Mouse (Mus musculus) left cerebral cortex, adult 2 months (tissue): ENCODE data around the gene Pmm2. TPM values are rescaled to one million over a fixed set of nuclear protein-coding genes. Genes with fewer than 3 reads are reported as not detected.

Experiments used
- DNase-seq, 2 experiments: peaks; one replicate each; pipeline ENCODE4 v3.0.0; 2021 to 2022; ENCODE audit warnings: low spot score in 2 of 2, mixed read lengths in 1 of 2; ENCODE audit errors: extremely low spot score in 1 of 2
- H3K27ac ChIP-seq: fragments of 200-600 bp; 2 replicates; pipeline ENCODE4 v1.8.1; 2022
- H3K4me3 ChIP-seq: fragments of 200-600 bp; 2 replicates; pipeline ENCODE4 v1.8.1; 2022
- CTCF ChIP-seq: fragments of 200-600 bp; IDR thresholded peaks from 2 replicates; pipeline ENCODE4 v1.8.1; 2022; ENCODE audit warnings: antibody characterized with exemption, mild to moderate bottlenecking, moderate library complexity
- intact Hi-C: fragments of 180-260 bp; cut with DNase I; formaldehyde crosslinking; loops from one replicate; pipeline ENCODE4 v1.15.1; 2025
- microRNA-seq, 2 experiments: library from miRNA; unstranded; fragments of <30 nt; microRNA quantifications; one replicate each; pipeline ENCODE4 v1.2.0; 2021
- total RNA-seq, 2 experiments: library from RNA; stranded (reverse); gene quantifications; 2 replicates each; pipeline ENCODE4 v1.2.3; 2021

Gene Pmm2
- total RNA-seq, 2 experiments from 2014 or later = 36.2 to 36.9 TPM

DNA sequence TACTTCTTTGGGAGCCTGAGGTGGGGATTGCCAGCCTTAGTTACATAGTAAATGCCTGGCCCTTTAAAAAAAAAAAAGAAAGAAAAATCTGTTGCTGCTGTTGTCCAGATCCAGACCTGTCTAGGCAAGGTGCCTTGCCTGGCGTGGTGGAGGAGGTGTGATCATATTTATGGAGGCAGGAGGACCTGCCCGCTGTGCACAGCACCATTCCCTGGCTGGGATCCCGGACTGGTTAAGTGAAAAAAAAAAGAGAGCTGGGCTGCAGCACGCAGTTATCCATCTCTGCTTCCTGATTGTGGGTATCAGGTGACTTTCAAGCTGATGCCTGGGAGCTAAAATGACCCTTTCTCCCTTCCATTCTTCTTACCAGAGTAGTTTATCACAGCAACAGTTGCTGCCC, 47.6 kb downstream of the Pmm2 start:
- no peak for TF ChIP-seq CTCF
- Histone ChIP-seq H3K27ac (no peak overlapping the region), H3K4me3 (no peak overlapping the region)
- intact Hi-C loops = loop anchor here (10.0 kb wide), 1 partner anchor 150 kb away; the partner anchor contains the start of gene 1810013L24Rik
- no peak for DNase-seq

DNA sequence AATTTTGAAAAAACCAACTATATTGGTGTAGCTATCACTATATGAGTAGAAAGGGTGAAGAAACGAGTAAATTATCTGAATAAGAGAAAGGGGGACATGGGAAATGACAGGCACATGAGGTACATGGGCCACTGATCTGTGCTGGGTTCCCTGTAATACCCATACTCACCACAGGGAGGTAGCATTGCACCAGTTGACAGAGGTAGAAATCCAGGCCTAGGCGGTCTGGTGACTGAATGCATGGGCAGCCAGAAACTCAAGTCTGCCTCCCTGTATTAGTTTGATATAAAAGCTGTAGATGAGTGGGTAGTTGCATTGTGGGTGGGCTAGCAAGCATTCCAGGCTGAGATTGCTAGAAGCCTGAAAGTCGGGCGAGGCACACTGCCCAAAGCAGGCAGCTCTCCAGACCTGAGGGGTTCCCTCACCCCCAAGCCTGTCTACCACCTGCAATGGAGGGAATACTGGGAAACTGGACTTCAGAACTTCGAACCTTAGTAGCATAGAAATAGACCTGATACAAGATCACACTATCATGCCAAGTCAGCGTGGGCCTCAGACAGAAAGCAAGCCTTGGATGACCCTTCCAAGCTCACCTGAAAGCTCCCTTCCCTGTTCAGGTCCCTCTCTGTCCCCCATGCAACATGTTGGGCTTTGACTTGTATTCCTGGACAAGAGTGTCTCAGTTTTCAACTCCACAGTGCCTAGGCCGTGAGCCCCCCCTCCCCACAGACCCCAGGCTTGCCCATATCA, 48.8 kb downstream of the Pmm2 start:
- H3K27ac ChIP-seq = no peak overlapping the region; the same call in 1 of the 2 replicates
- intact Hi-C loops = loop anchor here (1.0 to 10.0 kb wide), 3 partner anchors 83 to 183 kb away; partner anchors contain the start of gene 1810013L24Rik
- peak; percentile 98 for TF ChIP-seq CTCF
- peak; percentile 69 to 79 for DNase-seq
- H3K4me3 ChIP-seq = no peak overlapping the region

DNA sequence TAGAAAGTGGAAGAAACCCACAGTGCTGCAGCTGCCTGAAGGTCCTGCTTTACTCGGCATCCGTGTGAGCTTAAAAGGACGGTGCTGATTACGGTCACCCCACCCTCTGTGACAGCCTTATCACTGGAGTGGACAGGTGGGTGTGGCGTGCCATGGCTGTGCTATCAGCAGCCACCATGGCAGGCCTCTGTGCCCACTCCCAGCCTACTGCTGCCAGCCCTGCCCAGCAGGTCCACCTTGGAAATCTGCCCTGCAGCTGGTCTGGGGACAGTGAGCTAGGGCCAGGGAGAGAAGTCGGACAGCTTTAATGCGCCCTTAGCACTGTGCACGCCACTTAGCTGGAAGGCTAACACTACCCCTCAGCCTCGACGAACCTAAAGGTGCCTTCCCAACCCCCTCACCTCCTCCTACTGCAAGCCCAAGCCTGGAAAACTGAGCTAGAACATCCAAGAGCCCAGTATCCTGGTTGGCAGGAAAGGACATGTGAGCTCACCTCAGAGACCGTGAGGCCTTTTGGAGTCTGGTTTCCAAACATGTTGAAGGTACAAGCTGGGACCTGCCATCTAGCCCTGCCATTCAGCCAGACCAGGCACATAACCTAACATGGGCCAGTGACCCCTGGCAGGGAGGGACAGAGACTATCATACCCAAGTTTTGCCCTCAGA, 49.5 kb downstream of the Pmm2 start:
- no peak overlapping the region for H3K27ac ChIP-seq
- intact Hi-C loops = loop anchor here (1.0 to 10.0 kb wide), 3 partner anchors 82 to 182 kb away; partner anchors contain the start of gene 1810013L24Rik

DNA sequence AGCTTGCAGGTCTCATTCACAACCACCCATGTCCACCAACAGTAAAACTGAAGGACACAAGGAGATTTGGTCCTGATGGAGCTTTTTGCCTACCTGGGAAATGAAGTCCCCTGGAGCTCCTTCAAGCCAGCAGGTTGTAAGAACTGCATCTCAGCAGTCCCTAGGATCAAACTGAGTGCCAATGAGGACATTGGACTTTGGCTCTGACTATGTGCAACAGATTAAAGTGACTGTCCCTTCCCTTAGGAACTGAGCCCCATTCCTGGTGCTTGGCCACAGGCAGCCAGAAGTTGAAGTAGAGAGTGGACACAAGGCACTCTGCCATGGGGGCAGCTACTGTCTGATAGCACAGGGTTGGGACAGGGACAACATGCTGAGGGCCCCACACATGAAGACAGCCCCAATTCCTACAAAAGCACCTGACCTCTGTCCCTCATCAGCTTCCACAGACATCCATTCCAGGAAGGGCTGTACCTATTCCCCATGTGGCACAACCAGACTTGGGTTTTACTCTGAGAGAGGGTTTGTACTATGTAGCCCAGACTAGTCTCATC, 50.2 kb downstream of the Pmm2 start:
- TF ChIP-seq CTCF = no peak
- intact Hi-C loops = loop anchor here (2.0 to 10.0 kb wide), 2 partner anchors 147 to 181 kb away; partner anchors contain the start of gene 1810013L24Rik

More for the DNA sequence above, 49.5 kb downstream of the Pmm2 start:
- no peak overlapping the region for H3K4me3 ChIP-seq
- DNase-seq = no peak
- TF ChIP-seq CTCF = no peak

DNA sequence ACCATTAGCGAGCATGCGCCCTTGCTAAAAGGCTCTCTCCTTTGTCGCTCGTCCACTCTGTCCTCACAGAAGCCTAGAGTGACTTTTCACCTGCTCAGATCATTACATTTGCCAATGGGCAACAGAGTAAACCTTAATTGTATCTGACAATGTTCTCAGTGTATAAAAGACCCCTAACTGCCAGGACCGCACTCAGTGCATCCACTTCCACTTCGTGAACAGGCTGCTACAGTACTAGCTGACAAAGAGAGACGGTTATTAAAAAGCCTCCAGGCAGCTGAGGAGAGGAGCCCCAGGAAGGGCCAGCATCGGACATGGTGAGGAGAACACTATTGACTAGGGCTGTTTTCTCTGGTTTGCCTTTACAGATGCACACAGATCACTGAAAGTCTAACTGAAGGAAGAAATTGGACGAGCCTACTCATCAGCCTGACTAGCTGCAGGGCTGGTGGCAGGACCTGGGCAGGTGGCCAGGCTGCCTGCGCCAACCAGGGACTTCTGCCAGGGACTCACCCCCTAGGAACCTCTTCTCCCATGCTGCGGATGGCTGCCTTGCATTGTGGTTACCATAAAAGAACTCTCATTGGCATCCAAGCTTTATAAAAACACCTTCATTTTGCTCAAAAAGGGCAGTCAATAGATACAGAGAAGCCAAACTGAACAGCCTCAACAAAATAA, 52.6 kb downstream of the Pmm2 start:
- DNase-seq = peak in 1 of 2 experiments; percentile 49
- intact Hi-C loops = loop anchor here (10.0 kb wide), 1 partner anchor 145 kb away; the partner anchor contains the start of gene 1810013L24Rik
- Histone ChIP-seq H3K27ac (no peak overlapping the region), H3K4me3 (no peak overlapping the region)
- no peak for TF ChIP-seq CTCF

More for the DNA sequence above, 50.2 kb downstream of the Pmm2 start:
- DNase-seq = no peak
- Histone ChIP-seq H3K4me3 (no peak overlapping the region), H3K27ac (no peak overlapping the region)

DNA sequence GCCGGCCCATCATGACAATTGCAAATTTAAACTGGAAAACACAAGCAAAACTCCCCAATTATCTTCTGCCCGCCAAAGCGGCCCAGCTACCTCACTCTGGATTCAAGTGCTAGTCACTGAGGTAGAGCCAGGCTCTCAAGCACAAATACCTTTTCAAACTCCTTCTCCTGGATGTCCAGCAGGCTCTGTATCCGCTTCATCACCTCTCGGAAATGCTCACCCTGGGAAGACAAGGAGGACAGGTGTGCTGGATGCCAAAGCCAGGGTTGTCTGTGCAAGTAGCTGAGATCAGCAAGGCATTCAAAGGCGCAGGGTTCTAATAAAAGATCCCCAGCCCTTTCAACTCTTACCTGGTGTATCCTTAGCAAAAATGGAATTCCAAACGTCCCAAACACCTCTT, 53.7 kb downstream of the Pmm2 start:
- H3K27ac ChIP-seq = no peak overlapping the region
- no peak overlapping the region for H3K4me3 ChIP-seq
- intact Hi-C loops = no loop called here
- no peak for TF ChIP-seq CTCF
- no peak for DNase-seq

DNA sequence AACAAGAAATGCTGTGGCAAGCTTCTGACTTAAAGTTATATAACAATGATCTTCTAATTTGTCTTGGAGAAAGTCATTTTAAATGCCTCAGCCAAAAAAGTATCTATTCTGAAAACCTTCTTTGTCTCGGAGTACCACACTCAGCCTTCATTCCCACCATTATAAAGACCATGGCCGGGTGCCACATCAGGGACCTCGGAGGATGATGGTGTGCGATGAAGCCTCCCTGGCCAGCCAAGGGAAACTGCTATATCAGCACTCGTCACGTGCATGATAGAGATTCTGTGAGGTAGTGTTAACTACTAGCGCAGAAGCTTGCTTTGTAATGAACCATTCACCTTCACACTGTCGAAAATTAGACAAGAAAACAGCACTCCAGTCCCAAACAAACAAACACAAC, 62.1 kb downstream of the Pmm2 start:
- Histone ChIP-seq H3K4me3 (no peak overlapping the region), H3K27ac (no peak overlapping the region)
- TF ChIP-seq CTCF = no peak
- DNase-seq = no peak
- intact Hi-C loops = no loop called here

DNA sequence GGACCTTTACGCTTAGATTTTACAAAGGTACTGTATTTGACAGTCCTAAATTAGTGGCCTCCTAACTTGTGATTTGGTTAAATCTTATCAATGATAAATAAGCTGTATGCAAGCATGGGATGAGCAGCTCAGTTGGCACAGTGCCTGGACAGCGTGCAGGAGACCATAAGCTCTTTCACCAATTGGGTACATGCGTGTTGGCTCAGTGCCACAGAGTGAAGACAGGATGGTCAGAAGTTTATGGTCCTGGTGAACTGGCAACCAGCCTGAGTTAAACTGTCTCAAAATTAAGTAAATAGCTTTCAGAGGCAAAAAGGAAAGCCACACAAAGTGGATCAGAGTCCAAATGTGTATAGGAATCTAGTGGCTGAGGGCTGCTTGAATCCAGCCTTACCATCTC, 63.1 kb downstream of the Pmm2 start:
- intact Hi-C loops = no loop called here
- Histone ChIP-seq H3K4me3 (no peak overlapping the region), H3K27ac (no peak overlapping the region)
- DNase-seq = no peak
- TF ChIP-seq CTCF = no peak

DNA sequence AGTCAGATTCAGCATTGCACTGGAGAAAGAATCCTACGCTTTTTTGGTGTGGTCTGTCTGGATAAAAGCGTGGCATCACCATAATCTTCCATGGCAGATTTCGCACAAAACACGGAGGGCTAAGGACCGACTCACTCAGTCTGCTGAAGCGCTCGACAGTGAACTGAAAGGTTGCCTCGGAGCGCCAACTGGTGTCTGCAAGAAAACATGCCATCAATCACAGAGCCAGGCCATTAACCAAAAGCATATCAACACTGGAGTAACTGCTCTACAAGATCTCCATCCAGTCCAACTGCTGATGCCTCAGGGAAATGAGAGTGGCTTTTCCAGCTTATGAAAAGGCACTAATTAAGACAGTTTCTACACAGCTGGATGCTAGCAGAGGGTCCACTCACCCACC, 74.5 kb downstream of the Pmm2 start:
- H3K27ac ChIP-seq = no peak overlapping the region
- intact Hi-C loops = no loop called here
- DNase-seq = no peak
- TF ChIP-seq CTCF = no peak; the same call in none of the 2 replicates
- H3K4me3 ChIP-seq = no peak overlapping the region

Small RNAs within 50 kb of the gene (microRNA-seq; reads per million reads assigned to microRNA genes)
- gene Gm22137 = 0 reads per million in 2 experiments

Other genes with a start within 250 kb of the Pmm2 start
- gene Tmem114, start 212.5 kb upstream of the Pmm2 start, total RNA-seq = 1 to 10 TPM; 1.3 to 2.5 TPM
- 10 to 100 TPM; 25.3 to 29.6 TPM for gene Mettl22, start 166.9 kb upstream of the Pmm2 start, total RNA-seq
- gene Abat, start 124.2 kb upstream of the Pmm2 start, total RNA-seq = 100 to 1,000 TPM; 140 to 156 TPM
- gene Tmem186, start within 50 bp of the Pmm2 start, total RNA-seq = 10 to 100 TPM; 12.5 to 13.1 TPM
- 10 to 100 TPM; 11.2 to 16.4 TPM for gene Carhsp1, start 34.5 kb downstream of the Pmm2 start, total RNA-seq
- not detected for gene Gm5767, start 43.1 kb downstream of the Pmm2 start, total RNA-seq
- gene Usp7, start 154.6 kb downstream of the Pmm2 start, total RNA-seq = 100 to 1,000 TPM; 167 to 182 TPM
- 100 to 1,000 TPM; 111 TPM for gene 1810013L24Rik, start 192.4 kb downstream of the Pmm2 start, total RNA-seq